Mouse (Mus musculus) lung, postnatal 0 days (tissue): ENCODE data around the gene Tnni2.

ENCODE experiments used
- CTCF ChIP-seq: IDR thresholded peaks from 2 replicates; pipeline ENCODE4 v1.5.1; 2016; ENCODE audit warnings: antibody characterized with exemption, mild to moderate bottlenecking
- EP300 ChIP-seq: IDR thresholded peaks from 2 replicates; pipeline ENCODE4 v1.6.1; 2016; ENCODE audit warnings: antibody characterized with exemption, mild to moderate bottlenecking, control low read depth

DNA sequence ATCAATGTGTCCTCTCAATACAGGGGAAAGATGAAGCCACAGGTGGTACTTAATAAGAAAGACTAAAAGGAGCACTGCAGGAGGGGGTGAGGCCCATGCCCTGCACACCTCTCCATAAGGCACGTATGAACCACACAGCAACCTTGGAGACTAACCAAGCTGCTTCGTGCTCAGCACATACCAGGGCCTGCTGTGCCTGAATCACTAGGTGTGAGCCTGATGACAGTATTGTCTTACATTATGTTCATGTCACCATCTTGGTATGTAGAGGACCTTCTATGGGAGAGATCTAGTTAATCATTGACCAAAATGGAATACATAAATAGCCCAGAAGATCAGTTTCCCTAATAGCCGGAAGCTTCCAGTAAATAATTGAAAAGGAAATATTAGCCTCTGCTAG lies 32.0 kb upstream of the Tnni2 start:
- TF ChIP-seq CTCF (no peak), EP300 (no peak)
